Mouse (Mus musculus) small intestine, adult 2 months (tissue): ENCODE data around the gene Thrb.

Source experiments
- CTCF ChIP-seq: fragments of 200-500 bp; IDR thresholded peaks from 2 replicates; pipeline ENCODE4 v1.5.1; 2012; ENCODE audit warnings: low read depth, mild to moderate bottlenecking, control low read depth, inconsistent platforms, low read length, moderate library complexity, mixed read lengths; ENCODE audit not compliant: insufficient replicate concordance, insufficient read length; ENCODE audit errors: extremely low read depth
- POLR2A ChIP-seq: fragments of 200-500 bp; IDR thresholded peaks from 2 replicates; pipeline ENCODE4 v1.6.1; 2012; ENCODE audit warnings: low read depth, mild to moderate bottlenecking, control low read depth, inconsistent platforms, low read length, moderate library complexity

DNA sequence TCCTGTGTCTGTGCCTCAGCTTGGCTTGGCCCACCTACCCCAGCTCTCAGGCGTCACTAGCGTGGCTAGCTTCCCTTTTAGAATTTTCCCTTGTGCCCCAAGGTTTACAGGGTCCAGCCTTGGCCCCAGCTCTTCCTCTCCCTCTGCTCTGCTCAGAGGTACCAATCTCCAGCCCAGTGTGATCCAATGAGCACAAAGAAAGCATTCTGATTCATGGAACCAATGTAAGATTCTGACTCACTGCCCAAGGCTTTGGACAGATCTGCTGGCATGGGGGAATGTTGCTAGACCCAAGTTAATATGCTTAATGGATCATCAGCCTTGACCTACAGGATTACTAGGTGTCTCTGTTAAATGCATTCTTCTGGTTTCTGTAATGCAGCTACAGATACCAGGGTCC, 243.1 kb downstream of the Thrb start:
- TF ChIP-seq CTCF (no peak), POLR2A (no peak)
